Mouse (Mus musculus): ENCODE data around the gene Adprhl2.

Gene Adprhl2

GRCm38 (mm10) chr4:126321111-126321853, at the start of gene Adprhl2:
Gene Adprhl2 (minus strand): TSS chr4:126321703.
- DNase-seq, result peak; percentile 100

- no peak for DNase-seq
Observed at GRCm38 (mm10) chr4:126360069-126360468, 38.6 kb upstream of the Adprhl2 start.

GRCm38 (mm10) chr4:126343451-126343850, 21.9 kb upstream of the Adprhl2 start:
- no peak for DNase-seq

- no peak for DNase-seq
Observed at GRCm38 (mm10) chr4:126339461-126339860, 18.0 kb upstream of the Adprhl2 start.

- DNase-seq, result peak in 1 of 2 experiments; percentile 54
Observed at GRCm38 (mm10) chr4:126332358-126332757, 10.9 kb upstream of the Adprhl2 start.

GRCm38 (mm10) chr4:126331751-126332150, 10.2 kb upstream of the Adprhl2 start:
- no peak for DNase-seq

GRCm38 (mm10) chr4:126330295-126330694, 8.8 kb upstream of the Adprhl2 start:
- DNase-seq, result no peak

GRCm38 (mm10) chr4:126326036-126326435, 4.5 kb upstream of the Adprhl2 start:
- no peak for DNase-seq

GRCm38 (mm10) chr4:126325281-126325861, 3.9 kb upstream of the Adprhl2 start, which contains the start of gene Tekt2:
Gene Tekt2 (minus strand): TSS chr4:126325688.
- peak; percentile 57 to 59 for DNase-seq

- DNase-seq, result peak; percentile 72 to 79
Observed at GRCm38 (mm10) chr4:126324861-126325260, 3.4 kb upstream of the Adprhl2 start.

GRCm38 (mm10) chr4:126322646-126323045, 1.1 kb upstream of the Adprhl2 start:
- DNase-seq, result no peak

GRCm38 (mm10) chr4:126321854-126322511, 480 bp upstream of the Adprhl2 start:
- DNase-seq, result peak in 1 of 2 experiments; percentile 51

GRCm38 (mm10) chr4:126319806-126320205, 1.7 kb downstream of the Adprhl2 start:
- no peak for DNase-seq

- peak; percentile 52 to 59 for DNase-seq
Observed at GRCm38 (mm10) chr4:126316443-126317040, 5.0 kb downstream of the Adprhl2 start.

GRCm38 (mm10) chr4:126315931-126316330, 5.6 kb downstream of the Adprhl2 start:
- DNase-seq, result peak; percentile 58 to 69

GRCm38 (mm10) chr4:126314393-126314792, 7.1 kb downstream of the Adprhl2 start:
- DNase-seq, result no peak

GRCm38 (mm10) chr4:126313202-126313601, 8.3 kb downstream of the Adprhl2 start:
- no peak for DNase-seq

GRCm38 (mm10) chr4:126311566-126312200, 9.8 kb downstream of the Adprhl2 start:
- DNase-seq, result no peak

GRCm38 (mm10) chr4:126310344-126310743, 11.2 kb downstream of the Adprhl2 start:
- DNase-seq, result no peak

GRCm38 (mm10) chr4:126309922-126310309, 11.6 kb downstream of the Adprhl2 start:
- peak; percentile 96 to 99 for DNase-seq

GRCm38 (mm10) chr4:126309211-126309921, 12.1 kb downstream of the Adprhl2 start:
- peak; percentile 59 to 65 for DNase-seq

GRCm38 (mm10) chr4:126306827-126307226, 14.7 kb downstream of the Adprhl2 start:
- no peak for DNase-seq

Data from cerebellum, postnatal 14 days (tissue).